Mouse (Mus musculus) thymus, postnatal 10 days (tissue): ENCODE results near the gene Pou2af1.

ENCODE experiments used
- DNase-seq, 2 experiments: peaks; one replicate each; pipeline ENCODE4 v3.0.0; 2021; ENCODE audit warnings: low spot score in 2 of 2

Pou2af1 gene

GRCm38 (mm10) chr9:51225636-51226166 lies 12.2 kb downstream of the Pou2af1 start:
- no peak for DNase-seq

- no peak for DNase-seq
These were observed 17.3 kb downstream of the Pou2af1 start for GRCm38 (mm10) chr9:51230701-51231389.

- no peak for DNase-seq
These were observed 18.7 kb downstream of the Pou2af1 start for GRCm38 (mm10) chr9:51232163-51232562.

GRCm38 (mm10) chr9:51238741-51239385 lies 25.4 kb downstream of the Pou2af1 start:
- no peak for DNase-seq

GRCm38 (mm10) chr9:51256780-51257502 lies 43.4 kb downstream of the Pou2af1 start:
- no peak for DNase-seq

GRCm38 (mm10) chr9:51258426-51258825 lies 44.9 kb downstream of the Pou2af1 start:
- no peak for DNase-seq

- DNase-seq: no peak
These were observed 55.3 kb downstream of the Pou2af1 start for GRCm38 (mm10) chr9:51268852-51269251.

- no peak for DNase-seq
These were observed 57.6 kb downstream of the Pou2af1 start for GRCm38 (mm10) chr9:51271073-51271472.

- DNase-seq: no peak
These were observed 58.6 kb downstream of the Pou2af1 start for GRCm38 (mm10) chr9:51272102-51272501.

GRCm38 (mm10) chr9:51273581-51274154 lies 60.2 kb downstream of the Pou2af1 start:
- DNase-seq: no peak

GRCm38 (mm10) chr9:51274678-51275077 lies 61.2 kb downstream of the Pou2af1 start:
- no peak for DNase-seq

GRCm38 (mm10) chr9:51277834-51278498 lies 64.5 kb downstream of the Pou2af1 start:
- DNase-seq: no peak

GRCm38 (mm10) chr9:51278500-51279381 lies 65.2 kb downstream of the Pou2af1 start, which contains the start of gene Colca2:
Colca2 (minus strand) TSS chr9:51278569.
- DNase-seq: peak in 1 of 2 experiments; percentile 44

- no peak for DNase-seq
These were observed 72.6 kb downstream of the Pou2af1 start for GRCm38 (mm10) chr9:51286079-51286478.
